Mouse (Mus musculus) neutrophil, adult 5-6 weeks (primary cell): Measurements from ENCODE around the gene Metap1d. TPM values are rescaled to one million over a fixed set of nuclear protein-coding genes. Genes with fewer than 3 reads are reported as not detected.
A peak's percentile ranks its signal among the peaks of the same experiment; 100 is the strongest.

ENCODE experiments used
- ATAC-seq: fragments of 151-379, 151-347 bp; 2 replicates; pipeline ENCODE4 v1.8.0; 2017; ENCODE audit warnings: mild to moderate bottlenecking, moderate TSS enrichment; ENCODE audit not compliant: insufficient number of reproducible peaks, poor library complexity, low FRiP score, severe bottlenecking; ENCODE audit errors: extremely low read depth
- total RNA-seq: library from RNA; stranded (forward); fragments of 200-1000 nt; gene quantifications from 2 replicates; pipeline ENCODE4 v1.2.3, GENCODE M21; 2017

The Metap1d gene
- total RNA-seq, 1 experiment from 2014 or later, result 23.6 TPM

DNA sequence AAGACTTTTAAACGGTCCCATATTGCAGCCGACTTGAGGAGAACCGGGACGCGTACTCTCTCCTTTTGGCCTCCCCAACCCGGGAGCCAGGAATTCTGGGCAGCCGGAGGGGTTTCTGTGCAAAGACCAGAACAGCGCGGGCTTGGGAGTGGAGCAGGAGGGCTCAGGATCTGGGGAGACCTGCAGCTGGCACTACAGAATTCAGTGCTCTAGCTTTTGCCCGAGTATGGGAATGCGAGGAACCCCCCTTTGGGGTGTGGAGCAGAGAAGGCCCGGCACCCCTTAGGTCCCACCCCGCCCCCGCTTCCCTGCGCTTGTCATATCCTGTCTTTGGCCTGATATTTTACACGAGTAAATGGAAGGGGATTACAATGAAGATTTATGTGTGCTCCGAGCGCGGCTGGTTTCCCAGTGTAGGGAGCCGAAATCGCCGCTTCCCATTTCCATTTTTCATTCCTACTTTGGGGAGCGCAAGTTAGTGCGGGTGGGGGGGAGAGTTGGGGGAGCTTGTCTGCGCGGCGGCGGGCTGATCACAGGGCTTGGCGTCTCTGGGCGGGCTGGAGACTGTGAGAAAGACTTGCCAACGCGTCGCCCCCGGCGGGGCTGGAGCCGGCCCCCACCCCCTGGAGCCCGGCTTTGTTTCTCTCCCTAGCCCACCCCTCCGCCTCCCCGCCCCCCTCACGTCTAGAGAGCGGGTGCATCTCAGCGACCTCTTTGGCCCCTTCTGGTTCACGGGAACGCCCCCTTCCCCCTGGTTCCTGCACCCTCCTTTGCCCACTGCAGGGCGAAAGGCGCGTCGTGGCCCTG lies 87.7 kb downstream of the Metap1d start:
- no peak for ATAC-seq

DNA sequence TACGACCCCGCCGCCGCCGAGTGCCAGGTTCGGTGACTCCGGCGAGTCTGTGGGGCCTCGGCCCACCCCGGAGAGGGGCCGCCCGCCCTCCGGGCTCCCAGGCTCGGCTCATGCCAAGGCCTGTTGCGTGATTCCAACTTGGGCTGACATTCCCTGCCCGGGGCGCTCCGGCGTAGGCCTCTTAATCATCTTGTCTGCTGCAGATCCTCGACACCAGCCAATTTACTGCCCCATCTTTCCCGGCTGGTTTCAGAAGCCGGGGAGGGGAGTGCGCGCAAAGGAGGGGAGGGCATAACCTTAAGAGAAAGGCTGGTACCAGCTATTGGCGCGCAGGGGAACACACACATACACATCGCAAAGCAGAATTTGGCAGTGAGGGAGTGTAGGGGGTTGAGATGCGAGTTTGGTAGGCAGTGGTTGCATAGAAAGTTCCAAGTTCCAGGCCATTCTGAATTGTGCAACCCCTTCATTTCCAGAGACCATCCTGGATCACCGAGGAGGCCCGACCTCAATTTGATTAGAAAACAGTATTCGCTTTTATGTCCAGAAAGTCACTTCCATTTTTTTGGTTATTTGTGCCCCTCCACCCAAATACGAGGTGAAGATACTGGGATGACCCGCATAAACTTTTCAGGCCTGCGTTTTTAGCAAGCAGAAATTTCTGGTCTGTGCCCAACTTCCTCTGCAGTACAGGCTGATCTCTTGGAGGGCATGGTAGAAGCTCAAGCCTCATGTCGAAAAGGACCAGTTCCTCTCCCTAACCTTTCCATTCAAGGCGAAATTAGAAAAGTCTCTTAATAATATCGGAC lies 88.5 kb downstream of the Metap1d start:
- ATAC-seq, result no peak

DNA sequence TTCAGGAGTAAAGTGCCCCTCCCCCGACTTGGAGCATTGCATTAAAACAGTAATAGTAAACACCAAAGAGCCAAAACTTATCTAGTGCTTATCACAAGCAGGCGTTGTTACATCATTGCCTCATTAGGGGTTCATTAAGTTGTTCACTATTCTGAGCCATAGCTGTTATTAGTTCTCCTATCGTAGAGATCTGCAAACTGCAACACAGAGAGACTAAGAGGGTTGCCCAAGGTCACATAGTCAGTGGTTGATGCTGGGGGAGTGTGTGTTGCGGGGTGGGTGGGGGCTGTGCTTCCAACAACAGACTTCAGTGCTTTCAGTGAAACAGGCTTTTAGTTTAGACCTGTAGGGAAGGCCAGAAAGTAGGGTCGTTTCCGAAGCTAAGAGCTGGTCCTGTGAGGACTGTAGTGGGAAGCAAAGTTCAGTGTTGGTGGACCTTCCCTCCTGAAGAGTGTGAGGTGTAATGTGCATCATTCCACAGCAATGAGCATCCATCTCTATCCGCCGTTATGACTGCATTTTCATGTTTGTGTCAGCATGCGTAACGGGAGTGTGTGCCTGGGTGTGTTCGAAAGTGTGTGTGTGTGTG lies 89.2 kb downstream of the Metap1d start:
- ATAC-seq, result no peak

DNA sequence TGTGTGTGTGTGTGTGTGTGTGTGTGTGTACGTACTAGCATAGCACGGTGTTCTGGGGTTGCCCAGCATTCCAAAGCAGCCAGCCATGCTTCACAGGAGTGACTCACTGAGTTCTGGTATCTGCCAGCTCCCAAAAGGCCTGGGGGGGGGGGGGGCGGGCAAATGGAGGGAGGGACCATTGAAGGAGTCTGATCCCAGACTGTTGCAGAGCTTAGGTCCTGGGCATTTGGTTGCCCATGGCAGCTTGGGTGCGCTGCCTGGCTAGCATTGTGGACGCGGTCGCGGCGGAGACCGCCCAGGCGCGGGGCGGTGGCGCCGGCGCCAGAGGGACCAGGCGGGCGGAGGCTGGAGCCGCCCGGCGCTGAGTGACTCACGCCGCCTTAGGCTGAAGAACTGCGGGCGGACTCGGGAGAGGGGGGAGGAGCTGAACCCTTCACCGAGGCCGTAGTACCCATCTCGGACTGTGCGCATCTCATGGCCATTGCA lies 89.8 kb downstream of the Metap1d start:
- no peak for ATAC-seq

DNA sequence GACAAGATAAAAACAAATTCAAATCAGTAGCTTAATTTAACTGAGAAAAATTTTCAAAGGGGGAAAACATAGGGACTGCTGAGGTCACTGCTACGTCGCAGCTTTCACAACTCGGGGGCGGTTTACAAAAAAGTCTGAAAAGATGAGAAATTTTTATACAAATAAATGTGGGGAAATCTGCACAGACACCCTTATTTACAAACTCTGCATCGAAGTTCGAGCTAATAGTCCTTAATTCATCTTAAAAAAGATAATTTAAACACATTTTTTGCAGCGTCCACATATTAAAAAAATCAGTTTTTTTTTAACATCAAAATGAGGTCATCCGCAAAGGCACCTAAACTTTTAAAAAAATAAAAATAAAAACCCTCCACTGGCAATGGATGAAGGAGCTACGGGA lies 90.5 kb downstream of the Metap1d start:
- no peak for ATAC-seq

DNA sequence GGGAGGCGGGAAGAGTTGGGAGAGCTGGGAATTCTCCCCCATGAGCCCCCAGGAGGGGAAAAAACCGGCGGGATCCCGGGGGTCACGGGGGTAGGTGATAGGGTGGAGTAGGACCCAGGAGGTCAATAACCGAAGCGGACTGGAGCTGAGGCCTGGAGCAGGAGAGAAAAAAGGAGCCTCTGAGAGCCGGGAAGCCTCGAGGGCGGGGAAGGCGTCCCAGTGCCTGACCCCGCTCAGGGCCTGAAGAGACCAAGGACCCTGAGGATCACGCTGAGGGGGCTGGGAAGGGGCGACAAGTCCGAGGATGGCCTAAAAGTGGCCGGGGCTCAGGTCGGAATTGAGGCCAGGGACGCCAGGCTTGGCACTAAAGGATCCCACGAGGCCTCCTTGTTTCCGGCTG lies 90.9 kb downstream of the Metap1d start:
- no peak for ATAC-seq

DNA sequence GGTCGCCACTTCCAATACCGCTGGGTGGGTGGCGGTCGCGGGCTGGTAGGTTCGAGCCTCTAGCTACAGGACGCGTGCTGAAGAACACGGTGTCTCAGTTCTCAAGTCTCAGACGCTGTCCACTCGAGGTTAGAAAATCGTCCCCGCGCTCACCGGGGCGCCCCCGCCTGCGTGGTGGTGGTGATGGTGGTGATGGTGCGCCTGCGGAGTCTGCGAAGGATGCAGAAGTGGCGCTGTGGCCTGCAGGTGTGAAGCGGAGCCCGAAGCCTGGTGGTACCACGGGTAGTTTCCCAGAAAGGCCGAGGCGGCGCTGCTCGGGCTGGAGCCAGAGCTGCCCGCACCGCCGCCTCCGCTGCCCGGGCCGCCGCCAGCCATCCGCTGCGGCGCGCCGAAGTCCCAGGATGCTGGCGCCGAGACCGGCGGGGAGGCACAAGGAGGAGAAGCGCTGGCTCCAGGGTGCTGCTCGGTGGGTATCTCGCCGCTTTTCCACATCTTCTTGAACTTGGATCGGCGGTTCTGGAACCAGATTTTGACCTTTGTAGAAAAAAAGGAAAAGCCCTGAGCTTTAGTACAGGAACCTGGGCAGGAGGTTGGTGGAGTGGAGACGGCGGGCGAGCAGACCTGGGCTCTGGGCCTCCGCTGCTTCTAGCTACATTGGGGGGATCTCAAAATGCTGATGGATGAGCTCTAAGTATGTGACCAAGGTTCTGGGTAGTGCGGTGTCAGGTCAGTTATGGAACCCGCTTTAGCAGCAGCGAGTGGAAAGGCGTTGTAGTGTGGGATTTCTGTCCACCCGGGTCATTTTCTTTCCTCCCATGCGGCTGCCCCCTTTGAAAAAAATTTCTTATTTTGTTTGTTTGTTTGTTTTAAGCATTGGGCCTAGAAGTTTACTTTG lies 91.6 kb downstream of the Metap1d start:
- ATAC-seq, result no peak

DNA sequence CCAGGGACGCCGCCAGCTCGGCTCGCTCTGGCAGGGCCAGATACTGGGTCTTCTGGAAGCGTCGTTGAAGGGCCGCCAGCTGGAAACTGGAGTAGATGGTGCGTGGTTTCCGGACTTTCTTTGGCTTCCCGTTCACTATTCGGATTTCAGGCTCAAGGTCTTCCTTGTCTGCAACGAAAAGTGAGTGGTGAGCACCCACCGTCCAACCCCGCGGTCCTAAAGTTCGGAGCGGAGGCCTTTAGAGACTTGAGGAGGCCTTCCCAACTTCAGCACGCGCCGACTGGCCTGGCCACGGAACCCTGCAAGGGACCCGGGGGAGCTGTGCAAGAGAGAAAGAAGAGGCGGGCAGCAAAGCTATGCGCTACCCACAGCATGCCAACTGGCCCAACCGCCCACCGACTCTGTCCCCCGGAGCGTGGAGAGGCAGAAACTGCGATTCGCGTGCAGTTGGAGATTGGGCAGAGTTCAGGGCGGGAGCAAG lies 92.4 kb downstream of the Metap1d start:
- no peak for ATAC-seq

DNA sequence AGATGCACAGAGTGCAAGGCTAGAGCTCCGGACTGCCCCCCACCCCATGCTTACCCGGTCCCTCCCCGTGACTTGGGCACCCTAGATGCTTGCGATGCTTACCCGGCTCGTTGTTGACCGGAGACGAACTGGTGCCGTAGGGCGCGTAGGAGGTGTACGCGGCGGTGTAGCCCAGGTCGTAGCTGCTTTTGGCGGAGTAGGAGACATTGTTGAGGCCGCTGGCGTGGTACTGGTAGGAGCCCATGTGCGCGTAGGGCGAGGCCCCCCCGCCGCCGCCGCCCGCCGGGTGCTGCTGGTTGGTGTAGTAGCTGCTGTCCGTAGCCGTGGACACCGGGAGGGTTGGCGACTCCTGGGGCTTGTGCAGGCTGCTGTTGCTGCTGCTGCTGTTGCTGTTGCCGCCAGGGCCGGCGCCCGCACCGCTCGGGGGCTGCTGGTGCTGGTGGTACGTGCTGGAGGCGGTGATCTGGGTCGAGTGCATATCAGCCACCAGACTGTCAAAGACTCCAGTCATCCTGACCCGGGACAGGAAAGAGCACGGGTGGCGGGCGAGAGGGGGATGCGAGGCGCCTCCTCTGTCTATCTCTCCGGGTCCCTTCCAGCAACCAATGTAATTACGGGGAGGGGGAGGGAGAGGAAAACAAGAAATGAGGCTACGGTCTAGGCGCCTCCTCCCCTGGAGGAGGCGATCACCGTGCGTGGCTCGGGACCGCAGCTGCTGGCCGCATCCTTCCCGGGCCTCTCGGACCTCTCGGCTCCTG lies 93.0 kb downstream of the Metap1d start:
- ATAC-seq, result no peak

DNA sequence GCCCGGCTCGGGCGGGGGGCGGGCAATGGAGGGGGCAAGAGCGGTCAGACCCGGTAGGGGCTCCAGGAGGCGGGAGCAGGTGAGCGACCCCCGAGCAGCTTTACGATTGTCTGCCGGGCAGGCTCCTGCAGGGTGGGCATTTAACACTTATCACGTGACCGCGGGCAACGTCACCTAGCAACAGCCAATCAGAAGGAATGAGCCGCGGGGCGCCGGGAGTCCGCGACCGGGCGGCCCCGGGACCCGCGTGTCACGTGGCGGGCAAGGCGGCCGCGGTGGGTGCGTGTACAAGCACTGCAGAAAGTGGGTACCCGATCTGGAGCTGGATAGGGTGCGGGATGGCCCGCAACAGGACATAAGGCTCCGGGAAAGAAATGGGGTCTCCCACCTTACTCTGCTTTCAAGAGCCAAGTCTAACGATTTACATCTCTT lies 93.6 kb downstream of the Metap1d start, which contains the start of gene Dlx2:
Dlx2 (minus strand) TSS at position 115 of the 432 bp plus-strand sequence.
- ATAC-seq, result no peak

DNA sequence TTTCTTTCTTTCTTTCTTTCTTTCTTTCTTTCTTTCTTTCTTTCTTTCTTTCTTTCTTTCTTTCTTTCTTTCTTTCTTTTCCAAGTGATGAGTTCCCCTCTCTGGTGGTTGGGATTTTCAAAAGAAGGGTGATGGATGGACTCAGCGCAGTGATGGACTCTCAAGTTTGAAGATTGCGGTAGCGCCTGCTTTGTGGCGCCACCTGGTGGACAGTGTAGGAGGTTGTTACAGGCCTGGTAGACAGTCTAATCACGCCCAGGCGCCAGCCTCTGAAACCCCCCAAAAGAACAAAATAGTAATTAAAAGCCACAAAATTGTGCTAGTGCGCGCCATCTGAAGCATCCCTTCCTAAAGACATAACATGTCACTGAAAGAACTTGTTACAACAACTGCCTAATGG lies 94.8 kb downstream of the Metap1d start:
- peak; percentile 59; the same call in 1 of the 2 replicates for ATAC-seq

DNA sequence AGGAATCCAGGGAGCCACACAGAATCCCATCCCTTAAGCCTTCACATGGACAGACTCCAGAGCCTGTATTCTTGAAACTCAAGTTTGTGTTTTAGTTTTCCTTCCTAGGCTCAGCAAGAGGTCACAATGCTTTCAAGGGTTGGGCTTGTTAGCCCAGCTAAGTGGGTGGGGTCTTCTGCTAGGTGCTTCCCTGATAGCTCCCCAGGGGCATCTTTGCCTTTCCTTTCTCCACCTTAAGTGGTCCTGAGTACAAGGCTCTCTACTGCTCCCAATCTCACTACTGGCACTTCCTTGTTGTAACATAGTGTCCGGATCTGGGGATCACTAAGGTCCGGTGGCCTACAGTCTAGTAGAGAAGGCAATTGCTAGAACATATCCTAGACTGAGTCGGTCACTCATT lies 97.3 kb downstream of the Metap1d start:
- no peak for ATAC-seq

DNA sequence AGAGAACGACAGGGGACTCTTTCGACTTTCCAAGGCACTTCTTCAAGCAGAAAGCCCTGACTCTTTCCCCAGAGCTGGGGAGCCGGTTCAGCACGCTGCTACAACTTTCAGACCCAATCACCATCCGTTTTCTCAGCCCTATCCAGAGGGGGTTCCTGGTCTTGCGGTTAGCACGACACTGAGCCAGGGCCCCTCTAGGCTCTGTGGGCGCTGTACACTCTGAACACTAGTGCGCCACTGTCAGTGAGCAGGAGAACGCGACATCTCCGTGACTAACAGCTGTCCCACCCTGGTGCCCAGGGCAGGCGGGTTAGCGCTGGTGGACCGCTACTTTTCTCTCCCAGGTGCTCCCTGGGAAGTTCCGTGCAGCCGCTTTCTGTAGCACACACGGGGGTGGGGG lies 98.6 kb downstream of the Metap1d start:
- ATAC-seq, result no peak

DNA sequence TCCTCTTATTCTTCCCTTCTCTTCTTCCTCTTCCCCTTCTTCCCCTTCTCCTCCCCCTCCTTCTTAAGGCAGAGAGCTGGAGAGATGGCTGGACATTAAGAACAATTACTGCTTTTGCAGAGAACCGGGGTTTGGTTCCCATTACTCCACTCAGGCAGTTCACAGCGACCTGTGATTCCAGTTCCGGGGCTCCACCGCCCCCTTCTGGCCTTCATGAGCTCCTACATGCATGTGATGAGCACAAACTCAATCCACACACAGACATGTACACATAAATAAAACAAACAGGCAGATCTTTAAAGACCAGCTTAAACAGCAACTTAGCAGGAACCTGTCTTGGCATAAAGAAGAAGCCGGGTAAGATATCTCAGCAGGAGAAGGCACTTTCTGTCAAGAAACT lies 103.0 kb downstream of the Metap1d start:
- no peak for ATAC-seq

DNA sequence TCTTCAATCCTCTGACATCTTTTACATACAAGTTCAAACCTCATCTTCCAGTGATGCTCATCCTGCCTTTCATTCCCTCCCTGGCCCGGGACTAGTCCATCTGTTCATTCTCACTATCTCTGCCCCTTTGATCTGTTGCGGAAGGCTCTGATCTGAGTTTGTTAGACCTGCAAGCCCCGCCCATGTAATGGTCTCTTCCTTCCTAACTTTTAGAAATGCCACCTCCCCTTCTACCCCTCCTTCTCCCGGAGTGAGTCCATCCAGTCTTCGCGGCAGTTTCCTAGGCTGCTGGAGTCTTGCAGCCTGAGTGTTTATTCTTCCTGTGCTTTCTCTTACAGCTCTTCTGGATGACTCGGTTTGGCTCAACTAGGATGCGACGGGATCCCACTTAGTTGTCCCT lies 113.4 kb downstream of the Metap1d start:
- ATAC-seq, result no peak

DNA sequence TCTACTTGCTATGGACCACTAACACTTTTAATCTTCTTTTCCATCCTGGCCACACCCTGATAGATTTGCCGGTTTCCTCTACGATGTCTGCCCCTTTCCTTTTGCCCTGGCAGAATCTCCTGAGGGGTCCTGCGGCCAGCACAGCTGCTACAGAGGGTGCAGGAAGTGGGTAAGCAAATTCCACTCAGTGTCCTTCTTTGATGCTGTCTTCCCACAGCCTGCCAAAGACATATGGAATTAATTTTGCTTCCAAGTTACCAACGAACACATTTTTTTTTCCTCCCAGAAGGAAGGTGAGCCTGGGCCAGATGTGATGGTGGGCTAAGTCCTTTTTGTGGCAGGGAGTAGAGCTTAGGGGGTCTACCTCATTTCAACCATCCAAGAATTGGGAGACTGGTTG lies 120.7 kb downstream of the Metap1d start:
- ATAC-seq, result no peak
